Mouse (Mus musculus) lung, postnatal 4 days (tissue): ENCODE results near the gene Clstn1.

ENCODE experiments used
- DNase-seq, 2 experiments: peaks; one replicate each; pipeline ENCODE4 v3.0.0; 2021

Gene Clstn1

DNA sequence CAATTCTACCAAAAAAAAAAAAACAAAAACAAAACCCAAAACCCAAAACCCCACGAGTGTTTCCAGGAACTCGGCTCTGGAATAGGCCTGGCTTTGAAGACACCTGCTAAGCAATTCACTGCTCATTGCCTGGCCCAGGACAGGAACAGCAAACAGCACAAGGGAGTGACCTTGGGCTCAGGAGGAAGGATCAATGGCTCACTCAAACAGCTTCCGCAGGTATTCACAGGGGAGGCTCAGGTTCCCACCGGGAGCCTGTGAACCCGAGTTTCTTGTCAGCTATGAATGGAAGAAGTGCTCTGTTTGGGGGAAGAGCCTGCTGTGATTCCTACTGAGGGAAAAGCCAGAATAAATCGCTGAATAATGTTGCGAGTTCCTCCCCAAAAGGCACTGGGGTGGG, 97.6 kb downstream of the Clstn1 start:
- DNase-seq, result no peak

DNA sequence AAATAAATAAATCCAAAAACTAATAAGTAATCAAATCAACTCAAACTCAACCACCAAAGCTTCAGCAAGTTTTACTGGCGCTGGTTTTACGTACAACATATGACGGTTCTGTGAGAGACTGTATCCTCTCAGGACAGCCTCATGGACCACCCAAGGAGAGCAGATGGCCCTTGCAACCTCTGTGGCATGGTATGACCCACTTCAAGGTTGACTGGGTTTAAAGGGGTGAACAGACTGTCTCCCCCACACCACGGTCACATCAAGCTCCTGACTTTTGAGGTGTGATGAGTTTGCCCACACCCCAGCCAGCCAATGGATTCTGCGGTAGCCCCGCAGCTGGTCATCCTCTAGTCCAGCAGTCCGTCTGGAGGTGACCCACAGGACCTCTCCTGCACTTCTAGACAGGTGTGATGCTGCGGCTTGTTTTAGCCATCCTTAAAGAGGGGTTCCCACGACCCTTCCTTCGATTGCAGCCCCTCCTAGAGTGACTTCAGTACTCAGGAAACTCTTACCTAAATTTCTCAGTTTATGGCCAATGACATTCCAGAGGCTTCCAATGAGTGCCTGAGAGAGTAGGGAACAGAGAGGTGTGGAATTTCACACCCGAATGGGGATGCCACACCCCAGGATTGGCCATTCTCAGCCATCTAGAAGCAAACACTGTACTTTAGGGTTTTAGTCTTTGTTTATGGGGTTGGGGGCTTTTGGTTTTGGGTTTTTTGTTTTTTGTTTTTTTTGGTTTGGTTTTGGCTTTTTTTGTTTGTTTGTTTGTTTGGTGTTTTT, 98.8 kb downstream of the Clstn1 start:
- no peak for DNase-seq

DNA sequence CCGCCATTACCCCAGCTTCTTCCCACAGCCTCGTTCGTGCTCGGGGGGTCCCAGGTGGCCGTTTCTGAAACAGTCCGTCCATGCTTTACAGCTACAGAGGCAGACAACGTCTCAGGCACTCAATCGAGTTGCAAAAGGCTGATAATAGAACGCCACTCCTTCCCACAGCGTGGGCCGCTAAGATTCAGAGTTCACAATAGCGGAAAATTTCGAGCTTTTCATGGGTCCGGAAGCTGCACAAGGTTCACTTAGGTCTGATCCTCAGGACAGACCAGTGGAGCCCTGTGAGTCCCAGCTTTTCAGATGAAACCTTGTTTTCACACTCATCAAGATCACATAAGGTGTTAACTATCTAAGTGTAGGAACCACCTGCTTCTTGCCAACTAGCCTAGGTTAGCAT, 102.6 kb downstream of the Clstn1 start:
- DNase-seq, result no peak

DNA sequence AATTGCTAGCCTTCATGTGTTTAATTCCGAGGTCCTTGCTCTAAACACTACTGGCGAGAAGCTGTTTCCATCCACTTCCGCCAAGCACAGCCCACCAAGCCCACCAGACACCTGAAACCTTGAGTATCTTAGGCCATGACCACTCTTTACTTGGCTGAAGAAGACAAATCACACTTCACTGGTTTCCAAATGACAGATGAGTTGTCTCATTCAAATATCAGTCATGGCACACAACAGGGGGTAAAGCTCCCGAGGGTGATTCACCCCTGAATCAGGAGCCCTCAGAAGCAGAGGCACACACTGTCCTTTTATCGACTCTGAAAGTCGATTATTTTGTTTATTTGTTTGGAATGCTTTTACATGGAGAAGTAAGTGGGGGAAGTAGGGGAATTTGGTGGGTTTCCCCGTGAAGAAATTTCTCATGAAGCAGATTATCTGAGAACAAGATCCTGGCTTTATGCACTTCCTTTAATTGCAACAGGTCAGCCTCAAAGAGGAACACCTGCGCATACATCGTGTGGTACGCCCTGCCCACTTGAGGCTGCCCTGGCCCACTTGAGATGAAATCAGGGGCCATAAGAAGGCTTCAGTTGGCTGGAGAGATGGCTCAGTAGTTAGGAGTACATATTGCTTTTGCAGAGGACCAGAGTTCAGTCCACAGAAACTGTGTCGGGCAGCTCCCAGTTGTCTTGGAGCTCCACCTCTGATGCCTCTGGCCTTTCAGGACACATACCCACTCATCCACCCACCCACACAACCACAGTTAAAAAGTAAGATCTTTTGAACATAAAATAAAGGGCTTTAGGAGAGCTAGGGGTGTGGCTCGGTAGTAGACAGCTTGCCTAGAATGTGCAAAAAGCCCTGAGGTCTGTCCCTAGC, 103.8 kb downstream of the Clstn1 start:
- DNase-seq, result no peak

DNA sequence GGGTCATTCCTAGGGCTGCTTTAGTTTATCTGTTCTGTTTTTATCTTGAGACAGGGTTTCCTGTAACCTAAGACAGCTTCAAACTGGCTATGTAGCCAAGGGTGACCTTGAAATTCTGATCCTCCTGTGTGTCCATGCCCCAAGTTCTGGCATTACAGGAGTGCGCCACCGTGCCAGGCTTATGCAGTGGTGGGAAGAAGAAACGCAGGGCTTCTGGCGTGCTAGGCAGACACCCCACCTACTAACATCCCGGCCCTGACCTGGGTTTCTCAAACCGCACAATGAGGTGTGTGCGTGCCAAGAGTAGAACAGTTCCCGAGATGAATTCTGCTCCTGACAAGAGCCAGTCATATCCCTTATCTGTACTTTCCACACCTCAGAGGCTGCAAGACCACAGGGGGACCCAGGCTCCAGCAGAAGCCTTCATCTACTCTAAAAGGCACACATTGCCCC, 104.6 kb downstream of the Clstn1 start:
- DNase-seq, result no peak

DNA sequence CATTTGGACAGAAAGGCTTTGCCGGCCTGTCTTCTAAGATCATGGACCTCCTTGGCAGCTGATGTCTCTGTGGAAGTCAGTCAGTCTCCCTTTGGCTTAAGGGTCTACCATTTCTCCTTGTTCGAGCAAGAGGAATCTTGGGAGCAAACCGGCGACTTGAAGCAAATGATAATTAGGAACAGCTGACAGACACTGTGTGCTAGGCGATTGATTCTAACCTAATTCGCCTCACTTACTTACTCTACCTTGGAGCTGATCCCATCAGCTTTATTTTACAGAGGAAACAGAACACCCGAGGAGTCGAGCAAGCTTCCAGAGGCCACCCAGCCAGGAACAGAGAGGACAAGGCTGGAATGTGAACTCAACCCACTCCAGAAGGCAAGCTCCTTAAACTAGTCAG, 105.1 kb downstream of the Clstn1 start:
- DNase-seq, result no peak

DNA sequence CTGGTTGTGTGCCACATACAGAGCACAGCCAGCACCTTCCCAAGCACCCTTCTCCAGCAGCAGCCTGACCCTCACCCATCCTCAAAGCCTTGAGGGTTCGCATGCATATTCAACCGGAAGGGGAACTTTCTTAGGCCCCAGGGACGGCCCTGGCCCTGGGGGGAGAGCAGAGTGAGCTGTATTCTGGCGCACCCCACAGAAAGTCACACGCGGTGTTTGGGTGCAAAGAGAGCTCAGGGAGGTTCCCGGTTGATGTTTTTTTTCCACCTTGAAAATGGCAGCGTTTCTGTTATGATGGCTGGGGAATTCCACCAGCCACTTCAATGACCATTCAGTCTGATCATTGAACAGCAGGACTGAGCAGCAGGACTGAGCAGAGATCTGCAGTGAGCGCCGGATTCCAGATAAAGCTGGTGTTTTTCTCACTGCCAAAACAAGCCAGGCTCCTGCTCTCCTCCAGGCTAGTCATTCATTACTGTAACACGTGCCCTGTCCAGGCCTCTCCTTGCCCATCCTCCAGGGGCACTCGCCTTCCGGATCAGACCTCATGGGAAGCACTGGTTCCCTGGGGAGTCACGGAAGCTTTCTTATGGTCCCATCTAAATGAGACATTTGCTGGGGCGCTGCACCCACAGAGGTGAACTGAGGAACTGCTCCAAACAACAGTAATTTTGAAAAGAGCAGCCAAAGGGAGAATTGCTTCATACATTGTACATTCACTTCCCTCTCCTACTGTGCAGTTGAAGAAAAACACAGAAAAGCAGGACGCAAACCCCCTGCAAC, 110.1 kb downstream of the Clstn1 start:
- peak; percentile 44 to 46 for DNase-seq

DNA sequence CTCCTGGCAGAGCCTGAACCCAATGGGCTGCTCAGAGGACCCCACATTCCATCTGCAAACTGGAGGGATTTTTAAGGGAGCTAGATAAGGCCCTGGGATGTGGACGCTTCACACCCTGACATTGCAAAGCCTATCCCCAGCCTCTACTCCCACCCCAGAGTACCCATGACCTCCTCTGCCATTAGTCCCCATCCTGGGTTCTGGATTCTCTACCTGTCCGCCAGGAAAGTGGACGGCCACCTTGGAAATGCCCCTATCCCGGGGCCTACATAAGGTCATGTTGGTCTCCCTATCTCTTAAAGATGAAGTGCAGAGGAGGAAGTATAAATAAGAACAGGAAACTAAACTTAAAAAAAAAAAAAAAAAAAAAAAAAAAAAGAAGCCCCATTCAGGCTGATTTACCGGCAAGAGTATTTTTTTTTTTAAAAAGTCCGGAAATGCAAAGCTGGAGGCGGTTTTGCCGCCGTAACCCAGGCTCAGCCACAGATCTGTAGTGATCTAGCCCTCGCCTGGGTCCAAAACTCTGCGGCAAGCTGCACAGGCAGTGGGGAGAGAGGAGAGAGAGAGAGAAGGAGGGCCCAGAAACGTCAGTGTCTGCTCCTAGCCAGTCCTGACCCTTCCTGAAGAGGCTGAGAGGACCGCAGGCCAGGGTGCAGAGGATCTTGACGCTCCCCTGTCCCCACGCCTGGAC, 111.4 kb downstream of the Clstn1 start:
- DNase-seq, result peak; percentile 42 to 56

DNA sequence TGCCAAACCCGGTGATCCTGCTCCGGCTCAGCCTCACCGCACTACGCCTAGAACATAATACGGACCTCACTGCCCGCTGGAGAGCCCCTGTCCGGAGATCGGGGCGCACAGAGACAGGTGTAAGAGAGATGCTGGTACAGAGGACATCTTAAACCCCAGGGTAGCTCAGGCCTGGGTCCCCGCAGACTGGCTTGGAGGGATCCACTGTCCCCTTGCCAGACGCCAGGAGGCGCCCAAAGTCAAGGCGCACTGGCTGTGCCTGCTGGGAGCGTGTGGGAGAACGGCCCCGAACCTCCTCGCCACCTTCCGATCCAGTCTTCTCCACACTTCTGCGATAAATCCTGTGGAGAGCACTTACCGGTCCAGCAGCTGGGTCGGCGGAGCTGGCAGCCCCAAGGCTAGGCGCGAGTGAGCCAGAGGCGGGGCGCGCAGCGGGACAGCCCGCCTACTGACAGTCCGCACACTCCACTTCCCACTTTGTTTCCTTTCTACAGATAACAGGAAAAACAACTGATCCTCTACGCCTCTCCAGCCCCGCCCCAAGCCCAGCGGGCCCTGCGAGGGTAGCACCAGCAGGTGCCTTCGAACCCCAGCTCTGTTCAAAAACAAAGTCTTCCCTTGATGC, 112.0 kb downstream of the Clstn1 start:
- peak; percentile 72 to 75 for DNase-seq
